Mouse (Mus musculus) thymus, postnatal 4 days (tissue): ENCODE results near the gene Apod.

Experiments used
- DNase-seq: peaks from one replicate; pipeline ENCODE4 v3.0.0; 2021

Gene Apod

GRCm38 (mm10) chr16:31278081-31278480 is 36.5 kb downstream of the Apod start:
- no peak for DNase-seq

GRCm38 (mm10) chr16:31276962-31277361 is 37.6 kb downstream of the Apod start:
- no peak for DNase-seq

GRCm38 (mm10) chr16:31276539-31276938 is 38.1 kb downstream of the Apod start:
- no peak for DNase-seq

- DNase-seq: peak; percentile 98
These were observed 39.7 kb downstream of the Apod start, which contains the start of gene Ppp1r2 for GRCm38 (mm10) chr16:31274674-31275460. Gene Ppp1r2, minus strand, starts transcription at chr16:31275277.

- DNase-seq: no peak
These were observed 40.5 kb downstream of the Apod start for GRCm38 (mm10) chr16:31274084-31274483.

GRCm38 (mm10) chr16:31266692-31267091 is 47.9 kb downstream of the Apod start:
- DNase-seq: no peak

GRCm38 (mm10) chr16:31256151-31256550 is 58.5 kb downstream of the Apod start:
- no peak for DNase-seq

- no peak for DNase-seq
These were observed 58.9 kb downstream of the Apod start for GRCm38 (mm10) chr16:31255685-31256084.

- no peak for DNase-seq
These were observed 65.2 kb downstream of the Apod start for GRCm38 (mm10) chr16:31249401-31249800.

GRCm38 (mm10) chr16:31248717-31249116 is 65.9 kb downstream of the Apod start:
- DNase-seq: no peak

- no peak for DNase-seq
These were observed 67.2 kb downstream of the Apod start for GRCm38 (mm10) chr16:31247442-31247841.
